21 mouse cellular contexts compared by ENCODE assay signal in genomic region chr13:12912902-12913301, GRCm38 (mm10).
"Had no signal": no experiment of that assay in that cellular context is flagged by ENCODE, and none has a peak within 500 bp of the region (broad histone marks: within the 10 kb centered on the region; RNA-seq: fewer than 3 reads in every experiment).

No protein-coding gene starts in this region.

- H3K36me3 ChIP-seq: limb, embryonic 10.5 days; limb, embryonic 13.5 days; liver, embryonic 13.5 days; midbrain, embryonic 12.5 days; neural tube, embryonic 12.5 days; stomach, embryonic 15.5 days had no signal

- ATAC-seq: lung, postnatal 0 days; midbrain, embryonic 16.5 days had no signal

- H3K4me2 ChIP-seq: limb, embryonic 13.5 days; liver, embryonic 13.5 days; lung, embryonic 14.5 days; midbrain, embryonic 12.5 days; neural tube, embryonic 12.5 days; stomach, embryonic 15.5 days had no signal

- H3K9ac ChIP-seq: limb, embryonic 13.5 days; liver, embryonic 13.5 days; lung, embryonic 14.5 days; midbrain, embryonic 12.5 days; neural tube, embryonic 12.5 days; stomach, embryonic 15.5 days had no signal

- H3K4me3 ChIP-seq: layer of hippocampus, adult 2 months; limb, embryonic 10.5 days; limb, embryonic 13.5 days; liver, embryonic 13.5 days; midbrain, embryonic 12.5 days; neural tube, embryonic 12.5 days; stomach, embryonic 15.5 days had no signal

- H3K4me1 ChIP-seq: limb, embryonic 10.5 days; limb, embryonic 13.5 days; liver, embryonic 13.5 days; midbrain, embryonic 12.5 days; neural tube, embryonic 12.5 days; stomach, embryonic 15.5 days had no signal

- DNase-seq: kidney, adult 9 months; kidney, postnatal 25 days; layer of hippocampus, adult 9-11 months; liver; liver, embryonic 13.5 days; lung, embryonic 14.5 days; retina, postnatal 1 day; right cerebral cortex, postnatal 25 days; spleen, adult 18-20 months; thymus, adult 18-20 months; thymus, postnatal 36 days had no signal

- H3K27ac ChIP-seq: kidney, postnatal 0 days; layer of hippocampus, adult 2 months; limb, embryonic 10.5 days; limb, embryonic 13.5 days; liver, embryonic 13.5 days; macrophage; midbrain, embryonic 12.5 days; neural tube, embryonic 12.5 days; stomach, embryonic 15.5 days had no signal

- H3K27me3 ChIP-seq: limb, embryonic 13.5 days; liver, embryonic 13.5 days; midbrain, embryonic 12.5 days; neural tube, embryonic 12.5 days; stomach, embryonic 15.5 days had no signal
